Mouse (Mus musculus): Measurements from ENCODE around the gene Dab1. TPM values are rescaled to one million over a fixed set of nuclear protein-coding genes. Genes with fewer than 3 reads are reported as not detected.

The Dab1 gene
- polyA plus RNA-seq, 1 experiment from 2014 or later: 1.2 TPM

- Histone ChIP-seq H3K4me2 (no peak overlapping the region), H3K9ac (no peak overlapping the region), H3K9me3 (replicated peaks) (no peaks in the 10 kb centered on the region), H3K27ac (replicated peaks) (no peak overlapping the region), H3K4me3 (replicated peaks) (no peak overlapping the region), H3K27me3 (no peaks in the 10 kb centered on the region), H3K36me3 (replicated peaks) (no peaks in the 10 kb centered on the region), H3K4me1 (replicated peaks) (no peaks in the 10 kb centered on the region)
- 56% methylated on average over 2 of the region's 2 CpGs for WGBS (ENCODE audit: insufficient replicate concordance)
- ATAC-seq (ENCODE audit: insufficient read depth): no peak
These were observed 936.2 kb downstream of the Dab1 start for GRCm38 (mm10) chr4:104555408-104555807.

- Histone ChIP-seq H3K4me3 (replicated peaks) (no peak overlapping the region), H3K4me2 (no peak overlapping the region), H3K9ac (no peak overlapping the region), H3K4me1 (replicated peaks) (no peaks in the 10 kb centered on the region), H3K36me3 (replicated peaks) (no peaks in the 10 kb centered on the region), H3K27me3 (no peaks in the 10 kb centered on the region), H3K27ac (replicated peaks) (no peak overlapping the region), H3K9me3 (replicated peaks) (no peaks in the 10 kb centered on the region)
- 61% methylated on average over 5 of the region's 5 CpGs for WGBS (ENCODE audit: insufficient replicate concordance)
- ATAC-seq (ENCODE audit: insufficient read depth): no peak
These were observed 944.4 kb downstream of the Dab1 start for GRCm38 (mm10) chr4:104563512-104563911.

- H3K27ac ChIP-seq (replicated peaks): no peak overlapping the region
- H3K9me3 ChIP-seq (replicated peaks): no peaks in the 10 kb centered on the region
- H3K36me3 ChIP-seq (replicated peaks): no peaks in the 10 kb centered on the region
- H3K4me3 ChIP-seq (replicated peaks): no peak overlapping the region
- no peaks in the 10 kb centered on the region for H3K27me3 ChIP-seq
- ATAC-seq (ENCODE audit: insufficient read depth): no peak
- WGBS (ENCODE audit: insufficient replicate concordance): 47% methylated on average over 4 of the region's 4 CpGs
- H3K4me2 ChIP-seq: no peak overlapping the region
- H3K9ac ChIP-seq: no peak overlapping the region
- H3K4me1 ChIP-seq (replicated peaks): no peaks in the 10 kb centered on the region
These were observed 951.4 kb downstream of the Dab1 start for GRCm38 (mm10) chr4:104570523-104570922.

- Histone ChIP-seq H3K4me2 (no peak overlapping the region), H3K36me3 (replicated peaks) (no peaks in the 10 kb centered on the region), H3K9ac (no peak overlapping the region), H3K9me3 (replicated peaks) (no peaks in the 10 kb centered on the region), H3K27ac (replicated peaks) (no peak overlapping the region), H3K4me1 (replicated peaks) (no peaks in the 10 kb centered on the region), H3K4me3 (replicated peaks) (no peak overlapping the region), H3K27me3 (no peaks in the 10 kb centered on the region)
- ATAC-seq (ENCODE audit: insufficient read depth): no peak
- 68% methylated on average over 8 of the region's 8 CpGs for WGBS (ENCODE audit: insufficient replicate concordance)
These were observed 953.3 kb downstream of the Dab1 start for GRCm38 (mm10) chr4:104572440-104572839.

GRCm38 (mm10) chr4:104573419-104573818 is 954.3 kb downstream of the Dab1 start:
- no peak overlapping the region for H3K4me3 ChIP-seq (replicated peaks)
- no peak overlapping the region for H3K4me2 ChIP-seq
- no peak for ATAC-seq (ENCODE audit: insufficient read depth)
- WGBS (ENCODE audit: insufficient replicate concordance): 58% methylated on average over 7 of the region's 7 CpGs
- no peak overlapping the region for H3K9ac ChIP-seq
- H3K9me3 ChIP-seq (replicated peaks): no peaks in the 10 kb centered on the region
- no peaks in the 10 kb centered on the region for H3K27me3 ChIP-seq
- H3K36me3 ChIP-seq (replicated peaks): no peaks in the 10 kb centered on the region
- H3K27ac ChIP-seq (replicated peaks): no peak overlapping the region
- H3K4me1 ChIP-seq (replicated peaks): no peaks in the 10 kb centered on the region

GRCm38 (mm10) chr4:104578370-104578769 is 959.2 kb downstream of the Dab1 start:
- Histone ChIP-seq H3K4me1 (replicated peaks) (no peaks in the 10 kb centered on the region), H3K9ac (no peak overlapping the region), H3K9me3 (replicated peaks) (no peaks in the 10 kb centered on the region), H3K36me3 (replicated peaks) (no peaks in the 10 kb centered on the region), H3K4me3 (replicated peaks) (no peak overlapping the region), H3K27me3 (no peaks in the 10 kb centered on the region), H3K27ac (replicated peaks) (no peak overlapping the region), H3K4me2 (no peak overlapping the region)
- WGBS (ENCODE audit: insufficient replicate concordance): 39% methylated on average over 3 of the region's 3 CpGs
- ATAC-seq (ENCODE audit: insufficient read depth): no peak

GRCm38 (mm10) chr4:104579946-104580544 is 960.9 kb downstream of the Dab1 start:
- H3K27ac ChIP-seq (replicated peaks): no peak overlapping the region
- no peaks in the 10 kb centered on the region for H3K4me1 ChIP-seq (replicated peaks)
- H3K9ac ChIP-seq: no peak overlapping the region
- H3K36me3 ChIP-seq (replicated peaks): no peaks in the 10 kb centered on the region
- no peaks in the 10 kb centered on the region for H3K27me3 ChIP-seq
- H3K4me2 ChIP-seq: no peak overlapping the region
- no peak for ATAC-seq (ENCODE audit: insufficient read depth)
- H3K4me3 ChIP-seq (replicated peaks): no peak overlapping the region
- no peaks in the 10 kb centered on the region for H3K9me3 ChIP-seq (replicated peaks)
- 58% methylated on average over 5 of the region's 5 CpGs for WGBS (ENCODE audit: insufficient replicate concordance)

GRCm38 (mm10) chr4:104582726-104583125 is 963.6 kb downstream of the Dab1 start:
- H3K4me2 ChIP-seq: no peak overlapping the region
- no peak overlapping the region for H3K4me3 ChIP-seq (replicated peaks)
- no peaks in the 10 kb centered on the region for H3K9me3 ChIP-seq (replicated peaks)
- no peaks in the 10 kb centered on the region for H3K4me1 ChIP-seq (replicated peaks)
- no peak overlapping the region for H3K9ac ChIP-seq
- 53% methylated on average over 5 of the region's 5 CpGs for WGBS (ENCODE audit: insufficient replicate concordance)
- ATAC-seq (ENCODE audit: insufficient read depth): no peak
- no peaks in the 10 kb centered on the region for H3K36me3 ChIP-seq (replicated peaks)
- no peak overlapping the region for H3K27ac ChIP-seq (replicated peaks)
- no peaks in the 10 kb centered on the region for H3K27me3 ChIP-seq

GRCm38 (mm10) chr4:104587826-104588225 is 968.7 kb downstream of the Dab1 start:
- H3K36me3 ChIP-seq (replicated peaks): no peaks in the 10 kb centered on the region
- H3K4me1 ChIP-seq (replicated peaks): no peaks in the 10 kb centered on the region
- no peak overlapping the region for H3K27ac ChIP-seq (replicated peaks)
- 50% methylated on average over 2 of the region's 2 CpGs for WGBS (ENCODE audit: insufficient replicate concordance)
- no peak overlapping the region for H3K9ac ChIP-seq
- no peaks in the 10 kb centered on the region for H3K9me3 ChIP-seq (replicated peaks)
- H3K27me3 ChIP-seq: no peaks in the 10 kb centered on the region
- no peak overlapping the region for H3K4me3 ChIP-seq (replicated peaks)
- H3K4me2 ChIP-seq: no peak overlapping the region
- no peak for ATAC-seq (ENCODE audit: insufficient read depth)

- H3K27ac ChIP-seq (replicated peaks): no peak overlapping the region
- H3K36me3 ChIP-seq (replicated peaks): no peaks in the 10 kb centered on the region
- H3K4me1 ChIP-seq (replicated peaks): no peaks in the 10 kb centered on the region
- no peak overlapping the region for H3K4me2 ChIP-seq
- H3K4me3 ChIP-seq (replicated peaks): no peak overlapping the region
- no peaks in the 10 kb centered on the region for H3K27me3 ChIP-seq
- WGBS (ENCODE audit: insufficient replicate concordance): 74% methylated on average over 7 of the region's 7 CpGs
- no peak for ATAC-seq (ENCODE audit: insufficient read depth)
- no peaks in the 10 kb centered on the region for H3K9me3 ChIP-seq (replicated peaks)
- no peak overlapping the region for H3K9ac ChIP-seq
These were observed 977.8 kb downstream of the Dab1 start for GRCm38 (mm10) chr4:104596936-104597335.

GRCm38 (mm10) chr4:104597490-104598465 is 978.6 kb downstream of the Dab1 start:
- H3K27ac ChIP-seq (replicated peaks): no peak overlapping the region
- H3K4me1 ChIP-seq (replicated peaks): no peaks in the 10 kb centered on the region
- no peaks in the 10 kb centered on the region for H3K36me3 ChIP-seq (replicated peaks)
- ATAC-seq (ENCODE audit: insufficient read depth): no peak
- 45% methylated on average over 6 of the region's 6 CpGs for WGBS (ENCODE audit: insufficient replicate concordance)
- H3K27me3 ChIP-seq: no peaks in the 10 kb centered on the region
- H3K4me2 ChIP-seq: no peak overlapping the region
- H3K9ac ChIP-seq: no peak overlapping the region
- H3K9me3 ChIP-seq (replicated peaks): no peaks in the 10 kb centered on the region
- no peak overlapping the region for H3K4me3 ChIP-seq (replicated peaks)
